Mouse (Mus musculus) embryonic facial prominence, embryonic 10.5 days (tissue): ENCODE measurements around the gene H2-M5. TPM values are rescaled to one million over a fixed set of nuclear protein-coding genes. Genes with fewer than 3 reads are reported as not detected.

Source experiments
- DNase-seq: peaks from one replicate; pipeline ENCODE4 v3.0.0-alpha.2; 2017; ENCODE audit warnings: low spot score
- H3K27ac ChIP-seq: fragments of 300-500 bp; sonication (generic); replicated peaks from 2 replicates; pipeline ENCODE4 v1.5.1; 2016; ENCODE audit warnings: mild to moderate bottlenecking
- H3K27me3 ChIP-seq: fragments of 300-500 bp; sonication (generic); replicated peaks from 2 replicates; pipeline ENCODE4 v1.6.1; 2016; ENCODE audit warnings: low read depth, mild to moderate bottlenecking; ENCODE audit not compliant: poor library complexity, severe bottlenecking
- H3K36me3 ChIP-seq: fragments of 300-500 bp; sonication (generic); replicated peaks from 2 replicates; pipeline ENCODE4 v1.6.1; 2016; ENCODE audit warnings: mild to moderate bottlenecking, moderate library complexity
- H3K4me1 ChIP-seq: fragments of 300-500 bp; sonication (generic); 2 replicates; pipeline ENCODE4 v1.6.1; 2016
- H3K4me3 ChIP-seq: fragments of 300-500 bp; sonication (generic); 2 replicates; pipeline ENCODE4 v1.5.1; 2016; ENCODE audit warnings: mild to moderate bottlenecking, moderate library complexity
- H3K9me3 ChIP-seq: fragments of 300-500 bp; sonication (generic); 2 replicates; pipeline ENCODE4 v1.6.1; 2016; ENCODE audit warnings: mild to moderate bottlenecking
- WGBS: fragments of 180-500 bp; shearing (Covaris S2); methylation state at CpG from one replicate; pipeline ENCODE4 v1.1.7; 2016; 5-methylcytosine and 5-hydroxymethylcytosine counted together
- polyA plus RNA-seq: library from polyadenylated mRNA; unstranded; fragments of >200 nt; fragmentation: Nextera tagmentation; extraction: Ambion mirVana; gene quantifications from 2 replicates; pipeline ENCODE4 v1.2.1, GENCODE M21; 2016

The H2-M5 gene
- polyA plus RNA-seq, 1 experiment from 2014 or later, result 0.87 TPM

- Histone ChIP-seq H3K4me1 (peaks cover 6% of the 10 kb centered on the region), H3K9me3 (no peaks in the 10 kb centered on the region), H3K36me3 (no peaks in the 10 kb centered on the region), H3K4me3 (no peak overlapping the region), H3K27me3 (peaks cover 32% of the 10 kb centered on the region), H3K27ac (no peak overlapping the region)
- no peak for DNase-seq
- 89% methylated on average over 2 of the region's 2 CpGs for WGBS
Observed at GRCm38 (mm10) chr17:36938056-36938455, 51.3 kb downstream of the H2-M5 start.

Other genes with a start within 250 kb of the H2-M5 start
- gene H2-M10.5, start 216.6 kb downstream of the H2-M5 start, polyA plus RNA-seq, result not detected in 2 replicates
- not detected in 2 replicates for gene H2-M10.6, start 177.4 kb downstream of the H2-M5 start, polyA plus RNA-seq
- gene Trim26, start 152.4 kb downstream of the H2-M5 start, polyA plus RNA-seq, result 42.1 and 45.6 TPM in 2 replicates
- gene Trim15, start 122.3 kb downstream of the H2-M5 start, polyA plus RNA-seq, result 0.21 and 0.36 TPM in 2 replicates
- 5.8 and 6.0 TPM in 2 replicates for gene Trim10, start 120.0 kb downstream of the H2-M5 start, polyA plus RNA-seq
- gene Trim40, start 99.4 kb downstream of the H2-M5 start, polyA plus RNA-seq, result not detected in 2 replicates
- gene Trim31, start 91.4 kb downstream of the H2-M5 start, polyA plus RNA-seq, result not detected in 2 replicates
- not detected in 2 replicates for gene Rnf39, start 46.6 kb downstream of the H2-M5 start, polyA plus RNA-seq
- 151 and 153 TPM in 2 replicates for gene Ppp1r11, start 37.8 kb downstream of the H2-M5 start, polyA plus RNA-seq
- 95.1 and 100 TPM in 2 replicates for gene Znrd1, start 31.0 kb downstream of the H2-M5 start, polyA plus RNA-seq
- 7.2 and 9.7 TPM in 2 replicates for gene Znrd1as, start 30.9 kb downstream of the H2-M5 start, polyA plus RNA-seq
- not detected in 2 replicates for gene 2410137M14Rik, start 8.3 kb downstream of the H2-M5 start, polyA plus RNA-seq
- 97.0 and 106 TPM in 2 replicates for gene Zfp57, start 11.6 kb upstream of the H2-M5 start, polyA plus RNA-seq
- 0.18 and 0.31 TPM in 2 replicates for gene Mog, start 33.9 kb upstream of the H2-M5 start, polyA plus RNA-seq
- 7.0 and 9.4 TPM in 2 replicates for gene Gabbr1, start 56.4 kb upstream of the H2-M5 start, polyA plus RNA-seq
- 0.19 TPM in 1 of 2 replicates, not detected in the other for gene Olfr90, start 99.0 kb upstream of the H2-M5 start, polyA plus RNA-seq
- not detected in 2 replicates for gene Olfr91, start 108.7 kb upstream of the H2-M5 start, polyA plus RNA-seq
- gene Olfr92, start 130.6 kb upstream of the H2-M5 start, polyA plus RNA-seq, result not detected in 2 replicates
- gene Olfr93, start 172.0 kb upstream of the H2-M5 start, polyA plus RNA-seq, result not detected in 2 replicates
- not detected in 2 replicates for gene Ubd, start 204.4 kb upstream of the H2-M5 start, polyA plus RNA-seq
- gene Olfr94, start 211.5 kb upstream of the H2-M5 start, polyA plus RNA-seq, result not detected in 2 replicates
- gene Olfr95, start 223.6 kb upstream of the H2-M5 start, polyA plus RNA-seq, result not detected in 2 replicates
- gene Olfr96, start 230.6 kb upstream of the H2-M5 start, polyA plus RNA-seq, result not detected in 2 replicates
- not detected in 2 replicates for gene Olfr97, start 247.8 kb upstream of the H2-M5 start, polyA plus RNA-seq